Mouse (Mus musculus) urinary bladder, postnatal 4 days (tissue): ENCODE measurements at regions not wholly inside any gene's neighbourhood (a gene's known extent, or its start where the extent isn't known, plus 50 kb on each side); places are given as distances from the start of the nearest gene placed in this dataset.

Experiments used
- DNase-seq, 2 experiments: peaks; one replicate each; pipeline ENCODE4 v3.0.0; 2021 to 2022; ENCODE audit warnings: low spot score in 2 of 2

DNA sequence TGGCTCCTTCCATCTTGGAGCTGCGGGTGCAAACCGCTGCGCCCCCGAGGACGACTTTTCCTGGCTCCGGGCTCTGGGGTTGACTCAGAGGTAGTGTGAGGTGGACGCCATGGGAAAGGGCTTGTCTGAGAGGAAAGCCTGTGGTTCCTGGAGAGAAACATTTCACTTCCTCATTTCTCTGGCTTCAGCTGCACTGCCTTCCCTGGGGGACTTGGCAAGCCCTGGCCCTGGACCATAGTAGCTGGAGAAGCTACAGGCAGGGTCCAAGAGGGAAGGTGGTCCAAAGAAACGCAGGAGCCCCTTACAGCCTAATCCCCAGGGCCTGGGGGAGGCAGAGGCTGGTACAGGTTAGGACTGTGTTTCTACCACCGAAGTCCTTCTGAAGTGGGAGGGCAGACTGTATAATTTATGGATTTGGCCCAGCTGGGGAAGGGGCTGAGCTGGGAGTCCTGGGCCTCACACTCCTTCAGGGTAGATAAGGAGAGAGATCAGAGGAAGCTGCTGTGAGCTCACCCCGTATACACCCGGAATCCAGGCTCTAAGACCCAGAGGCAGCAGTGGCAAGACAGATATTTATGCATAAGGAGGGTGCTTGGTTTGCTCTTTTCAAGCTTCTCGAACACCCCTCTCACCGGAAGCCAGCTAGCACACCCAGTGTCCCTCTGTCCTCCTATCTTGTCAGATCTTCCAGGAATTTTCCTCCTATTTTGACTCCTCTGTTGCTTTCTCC lies 50.0 kb upstream of the Podxl start:
- DNase-seq = no peak
